Mouse (Mus musculus) testis, adult 2 months (tissue): ENCODE measurements around the gene Ppat.

Source experiments
- CTCF ChIP-seq: fragments of 200-500 bp; IDR thresholded peaks from 2 replicates; pipeline ENCODE4 v1.5.1; 2012; ENCODE audit warnings: low read depth, mild to moderate bottlenecking, inconsistent platforms, low read length, moderate library complexity; ENCODE audit not compliant: control insufficient read depth, insufficient read depth, insufficient replicate concordance
- POLR2A ChIP-seq: fragments of 200-500 bp; IDR thresholded peaks from 2 replicates; pipeline ENCODE4 v1.6.1; 2012; ENCODE audit warnings: low read depth, mild to moderate bottlenecking, inconsistent platforms, low read length, moderate library complexity; ENCODE audit not compliant: control insufficient read depth

- TF ChIP-seq POLR2A (no peak), CTCF (no peak)
These were observed 8.2 kb upstream of the Ppat start for GRCm38 (mm10) chr5:76959587-76959986.
